Mouse (Mus musculus) midbrain, postnatal 0 days (tissue): Measurements from ENCODE around the gene Ncan. TPM values are rescaled to one million over a fixed set of nuclear protein-coding genes. Genes with fewer than 3 reads are reported as not detected.
"Not testable (repeated sequence)": the region's sequence is repeated elsewhere in the genome, so short reads cannot be mapped to it uniquely, and the experiment has no call there.

Source experiments
- ATAC-seq: fragments of 200-750 bp; cut with Nextera tagmentation; 2 replicates; pipeline ENCODE4 v1.8.0; 2017; ENCODE audit warnings: moderate number of reproducible peaks, mild to moderate bottlenecking, moderate TSS enrichment, moderate library complexity; ENCODE audit not compliant: low FRiP score
- DNase-seq: peaks from one replicate; pipeline ENCODE4 v3.0.0-alpha.2; 2015; ENCODE audit warnings: low spot score
- H3K27ac ChIP-seq: fragments of 300-500 bp; sonication (generic); 2 replicates; pipeline ENCODE4 v1.5.1; 2014; ENCODE audit warnings: low read depth, mild to moderate bottlenecking, low read length, mixed read lengths
- H3K27me3 ChIP-seq: fragments of 300-500 bp; sonication (generic); 2 replicates; pipeline ENCODE4 v1.6.1; 2014; ENCODE audit warnings: low read length, control low read depth, mixed read lengths; ENCODE audit not compliant: insufficient read depth
- H3K36me3 ChIP-seq: fragments of 300-500 bp; sonication (generic); 2 replicates; pipeline ENCODE4 v1.6.1; 2014; ENCODE audit warnings: low read length, control low read depth, mixed read lengths; ENCODE audit not compliant: insufficient read depth
- H3K4me1 ChIP-seq: fragments of 300-500 bp; sonication (generic); 2 replicates; pipeline ENCODE4 v1.6.1; 2014; ENCODE audit warnings: mild to moderate bottlenecking, control low read depth, antibody characterized with exemption, low read length, mixed read lengths; ENCODE audit not compliant: insufficient read depth
- H3K4me2 ChIP-seq: fragments of 300-500 bp; sonication (generic); 2 replicates; pipeline ENCODE4 v1.6.1; 2014; ENCODE audit warnings: low read depth, mild to moderate bottlenecking, low read length, mixed read lengths; ENCODE audit not compliant: poor library complexity, severe bottlenecking
- H3K4me3 ChIP-seq: fragments of 300-500 bp; sonication (generic); 2 replicates; pipeline ENCODE4 v1.5.1; 2014; ENCODE audit warnings: low read depth, mild to moderate bottlenecking, low read length, moderate library complexity
- H3K9ac ChIP-seq: fragments of 300-500 bp; sonication (generic); replicated peaks from 2 replicates; pipeline ENCODE4 v1.6.1; 2014; ENCODE audit warnings: mild to moderate bottlenecking, low read length, moderate library complexity, mixed read lengths; ENCODE audit not compliant: poor library complexity, severe bottlenecking
- H3K9me3 ChIP-seq: fragments of 300-500 bp; sonication (generic); 2 replicates; pipeline ENCODE4 v1.6.1; 2016; ENCODE audit warnings: low read length, control low read depth
- CTCF ChIP-seq: IDR thresholded peaks from 2 replicates; pipeline ENCODE4 v1.5.1; 2016; ENCODE audit warnings: antibody characterized with exemption, mild to moderate bottlenecking
- WGBS: fragments of 180-500 bp; shearing (Covaris S2); extraction: QIAGEN DNeasy Blood & Tissue Kit; methylation state at CpG from one replicate; pipeline ENCODE4 v1.1.7; 2014; 5-methylcytosine and 5-hydroxymethylcytosine counted together
- microRNA-seq: library from miRNA; unstranded; fragments of <30 nt; microRNA quantifications from one replicate; pipeline ENCODE4, GENCODE M21; 2016; ENCODE audit warnings: borderline number of aligned reads
- polyA plus RNA-seq: library from polyadenylated mRNA; unstranded; fragments of >200 nt; fragmentation: Nextera tagmentation; extraction: Ambion mirVana; gene quantifications from 2 replicates; pipeline ENCODE4 v1.2.1, GENCODE M21; 2015
- total RNA-seq: library from RNA; depleted of rRNA; stranded (reverse); fragments of >200 nt; gene quantifications from 2 replicates; pipeline ENCODE4 v1.2.3, GENCODE M21; 2014; rRNA removed

The Ncan gene
- total and polyA plus RNA-seq, 2 experiments from 2014 or later, result 210 to 447 TPM

- Histone ChIP-seq H3K9ac (no peak within 1 kb of the TSS), H3K36me3 (peaks cover 44% of the 10 kb centered on the region), H3K4me3 (no peak within 1 kb of the TSS), H3K27ac (no peak within 1 kb of the TSS), H3K9me3 (no peaks in the 10 kb centered on the region), H3K4me1 (no peaks in the 10 kb centered on the region), H3K4me2 (peak within 1 kb of the TSS; percentile 20; the same call in 1 of the 2 replicates), H3K27me3 (no peaks in the 10 kb centered on the region)
- WGBS, result 15% methylated on average over 21 of the region's 27 CpGs
- ATAC-seq (peak; percentile 55), DNase-seq (peak; percentile 40)
- TF ChIP-seq CTCF, result no peak
Observed at GRCm38 (mm10) chr8:70072441-70073069, 48.1 kb downstream of the Ncan start, which contains the start of gene Tm6sf2. Gene Tm6sf2, plus strand, starts transcription at chr8:70072924.

- H3K4me3 ChIP-seq, result no peak overlapping the region
- TF ChIP-seq CTCF, result no peak
- no peak overlapping the region for H3K4me2 ChIP-seq
- WGBS, result 84% methylated on average over 2 of the region's 2 CpGs
- H3K27me3 ChIP-seq, result no peaks in the 10 kb centered on the region
- peaks cover 48% of the 10 kb centered on the region for H3K36me3 ChIP-seq
- ATAC-seq (no peak), DNase-seq (no peak)
- H3K4me1 ChIP-seq, result no peaks in the 10 kb centered on the region
- H3K9ac ChIP-seq, result no peak overlapping the region
- no peaks in the 10 kb centered on the region for H3K9me3 ChIP-seq
- no peak overlapping the region for H3K27ac ChIP-seq
Observed at GRCm38 (mm10) chr8:70071836-70072440, 48.7 kb downstream of the Ncan start.

- no peak overlapping the region for H3K4me3 ChIP-seq
- H3K27ac ChIP-seq, result no peak overlapping the region
- peaks cover 73% of the 10 kb centered on the region for H3K36me3 ChIP-seq
- no peaks in the 10 kb centered on the region for H3K9me3 ChIP-seq
- H3K4me1 ChIP-seq, result no peaks in the 10 kb centered on the region
- 44% methylated on average over 1 of the region's 1 CpGs for WGBS
- ATAC-seq, result no peak
- no peak overlapping the region; the same call in 1 of the 2 replicates for H3K9ac ChIP-seq
- H3K4me2 ChIP-seq, result no peak overlapping the region
- TF ChIP-seq CTCF, result no peak
- no peak for DNase-seq
- H3K27me3 ChIP-seq, result no peaks in the 10 kb centered on the region
Observed at GRCm38 (mm10) chr8:70057721-70058120, 63.0 kb downstream of the Ncan start.

- peak; percentile 21 for TF ChIP-seq CTCF
- H3K9ac ChIP-seq, H3K4me2 ChIP-seq, DNase-seq, H3K27me3 ChIP-seq, ATAC-seq, H3K27ac ChIP-seq, H3K4me3 ChIP-seq, H3K9me3 ChIP-seq, H3K4me1 ChIP-seq: not testable (repeated sequence)
- WGBS, result 92% methylated on average over 5 of the region's 5 CpGs
- peaks cover 41% of the 10 kb centered on the region for H3K36me3 ChIP-seq
Observed at GRCm38 (mm10) chr8:70050434-70050833, 70.2 kb downstream of the Ncan start.

GRCm38 (mm10) chr8:70049662-70050061, 71.0 kb downstream of the Ncan start:
- Histone ChIP-seq H3K27me3 (no peaks in the 10 kb centered on the region), H3K27ac (no peak overlapping the region), H3K4me2 (no peak overlapping the region), H3K36me3 (peaks cover 33% of the 10 kb centered on the region), H3K4me1 (no peaks in the 10 kb centered on the region), H3K4me3 (no peak overlapping the region), H3K9ac (no peak overlapping the region), H3K9me3 (no peaks in the 10 kb centered on the region)
- ATAC-seq (no peak), DNase-seq (no peak)
- TF ChIP-seq CTCF, result no peak

- no peak for ATAC-seq
- Histone ChIP-seq H3K36me3 (peaks cover 3% of the 10 kb centered on the region; the same call in 1 of the 2 replicates), H3K4me1 (peaks cover 16% of the 10 kb centered on the region; the same call in 1 of the 2 replicates), H3K27ac (no peak overlapping the region), H3K27me3 (no peaks in the 10 kb centered on the region), H3K4me2 (peak overlapping the region; percentile 77), H3K4me3 (peak overlapping the region; percentile 98; the same call in 1 of the 2 replicates), H3K9me3 (no peaks in the 10 kb centered on the region), H3K9ac (peak overlapping the region; percentile 99; the same call in 1 of the 2 replicates)
- TF ChIP-seq CTCF, result no peak
- 89% methylated on average over 5 of the region's 5 CpGs for WGBS
- DNase-seq, result no peak
Observed at GRCm38 (mm10) chr8:70043996-70044395, 76.7 kb downstream of the Ncan start.

Small RNAs within 50 kb of the gene (microRNA-seq; reads per million reads assigned to microRNA genes)
- 3.7 reads per million, percentile 4 among the genes with 10 or more reads in this experiment for gene Mir7066

Other genes starting within 250 kb of the Ncan start
- 12.0 and 14.9 TPM in 2 replicates for gene Cilp2, start 233.2 kb downstream of the Ncan start, total RNA-seq
- gene Cilp2, start 233.2 kb downstream of the Ncan start, polyA plus RNA-seq, result 7.5 and 8.0 TPM in 2 replicates
- gene Tssk6, start 218.7 kb downstream of the Ncan start, total RNA-seq, result not detected in 2 replicates
- gene Tssk6, start 218.7 kb downstream of the Ncan start, polyA plus RNA-seq, result 4.4 and 4.6 TPM in 2 replicates
- gene Ndufa13, start 218.3 kb downstream of the Ncan start, total RNA-seq, result 55.6 and 86.8 TPM in 2 replicates
- gene Ndufa13, start 218.3 kb downstream of the Ncan start, polyA plus RNA-seq, result 239 and 243 TPM in 2 replicates
- 7.6 and 8.0 TPM in 2 replicates for gene Yjefn3, start 218.2 kb downstream of the Ncan start, total RNA-seq
- gene Yjefn3, start 218.2 kb downstream of the Ncan start, polyA plus RNA-seq, result 13.4 and 15.4 TPM in 2 replicates
- 24.4 and 30.1 TPM in 2 replicates for gene Gatad2a, start 124.5 kb downstream of the Ncan start, total RNA-seq
- gene Gatad2a, start 124.5 kb downstream of the Ncan start, polyA plus RNA-seq, result 17.2 and 19.3 TPM in 2 replicates
- gene Mau2, start 78.1 kb downstream of the Ncan start, total RNA-seq, result 130 and 148 TPM in 2 replicates
- gene Mau2, start 78.1 kb downstream of the Ncan start, polyA plus RNA-seq, result 54.3 and 56.6 TPM in 2 replicates
- 18.6 and 19.9 TPM in 2 replicates for gene Sugp1, start 78.1 kb downstream of the Ncan start, total RNA-seq
- 48.7 and 48.9 TPM in 2 replicates for gene Sugp1, start 78.1 kb downstream of the Ncan start, polyA plus RNA-seq
- gene Tm6sf2, start 47.9 kb downstream of the Ncan start, total RNA-seq, result 1.6 TPM in 1 of 2 replicates, not detected in the other
- 0.22 and 0.35 TPM in 2 replicates for gene Tm6sf2, start 47.9 kb downstream of the Ncan start, polyA plus RNA-seq
- 0.99 and 1.3 TPM in 2 replicates for gene Hapln4, start 37.4 kb downstream of the Ncan start, total RNA-seq
- gene Hapln4, start 37.4 kb downstream of the Ncan start, polyA plus RNA-seq, result 1.6 and 1.7 TPM in 2 replicates
- 5.4 and 7.7 TPM in 2 replicates for gene Nr2c2ap, start 10.5 kb upstream of the Ncan start, total RNA-seq
- gene Nr2c2ap, start 10.5 kb upstream of the Ncan start, polyA plus RNA-seq, result 42.1 and 44.1 TPM in 2 replicates
- gene Rfxank, start 18.3 kb upstream of the Ncan start, total RNA-seq, result 9.8 and 12.3 TPM in 2 replicates
- gene Rfxank, start 18.3 kb upstream of the Ncan start, polyA plus RNA-seq, result 7.4 and 9.3 TPM in 2 replicates
- 91.1 and 98.3 TPM in 2 replicates for gene Borcs8, start 18.6 kb upstream of the Ncan start, total RNA-seq
- gene Borcs8, start 18.6 kb upstream of the Ncan start, polyA plus RNA-seq, result 49.8 and 58.6 TPM in 2 replicates
- 0.55 and 1.1 TPM in 2 replicates for gene Mef2b, start 18.8 kb upstream of the Ncan start, total RNA-seq
- 1.5 TPM in 2 replicates for gene Mef2b, start 18.8 kb upstream of the Ncan start, polyA plus RNA-seq
- gene Tmem161a, start 51.5 kb upstream of the Ncan start, total RNA-seq, result 52.4 and 64.8 TPM in 2 replicates
- gene Tmem161a, start 51.5 kb upstream of the Ncan start, polyA plus RNA-seq, result 49.5 and 51.6 TPM in 2 replicates
- 15.1 and 18.0 TPM in 2 replicates for gene Slc25a42, start 91.4 kb upstream of the Ncan start, total RNA-seq
- 9.2 and 9.3 TPM in 2 replicates for gene Slc25a42, start 91.4 kb upstream of the Ncan start, polyA plus RNA-seq
- 139 and 150 TPM in 2 replicates for gene Sugp2, start 113.4 kb upstream of the Ncan start, total RNA-seq
- gene Sugp2, start 113.4 kb upstream of the Ncan start, polyA plus RNA-seq, result 71.7 and 75.7 TPM in 2 replicates
- 112 and 119 TPM in 2 replicates for gene Armc6, start 113.6 kb upstream of the Ncan start, total RNA-seq
- 116 and 121 TPM in 2 replicates for gene Armc6, start 113.6 kb upstream of the Ncan start, polyA plus RNA-seq
- 36.4 and 49.7 TPM in 2 replicates for gene Homer3, start 162.0 kb upstream of the Ncan start, total RNA-seq
- gene Homer3, start 162.0 kb upstream of the Ncan start, polyA plus RNA-seq, result 13.8 and 18.3 TPM in 2 replicates
- 43.6 and 46.3 TPM in 2 replicates for gene Ddx49, start 181.6 kb upstream of the Ncan start, total RNA-seq
- 41.2 and 47.0 TPM in 2 replicates for gene Ddx49, start 181.6 kb upstream of the Ncan start, polyA plus RNA-seq
- 97.1 and 106 TPM in 2 replicates for gene Cope, start 181.6 kb upstream of the Ncan start, total RNA-seq
- gene Cope, start 181.6 kb upstream of the Ncan start, polyA plus RNA-seq, result 264 and 291 TPM in 2 replicates
- gene Cers1, start 194.9 kb upstream of the Ncan start, total RNA-seq, result 65.1 and 86.5 TPM in 2 replicates
- gene Cers1, start 194.9 kb upstream of the Ncan start, polyA plus RNA-seq, result 47.9 and 51.3 TPM in 2 replicates
- gene Gdf1, start 208.9 kb upstream of the Ncan start, total RNA-seq, result not detected in 2 replicates
- gene Gdf1, start 208.9 kb upstream of the Ncan start, polyA plus RNA-seq, result 4.8 and 5.3 TPM in 2 replicates
- gene Upf1, start 232.4 kb upstream of the Ncan start, total RNA-seq, result 39.6 and 45.4 TPM in 2 replicates
- 9.1 and 9.7 TPM in 2 replicates for gene Upf1, start 232.4 kb upstream of the Ncan start, polyA plus RNA-seq